Mouse (Mus musculus) ovary, postnatal 14 days (tissue): Measurements from ENCODE around the gene Ppil4.

Experiments
- DNase-seq: peaks from one replicate; pipeline ENCODE4 v3.0.0; 2022; ENCODE audit warnings: low spot score

Ppil4 gene

DNA sequence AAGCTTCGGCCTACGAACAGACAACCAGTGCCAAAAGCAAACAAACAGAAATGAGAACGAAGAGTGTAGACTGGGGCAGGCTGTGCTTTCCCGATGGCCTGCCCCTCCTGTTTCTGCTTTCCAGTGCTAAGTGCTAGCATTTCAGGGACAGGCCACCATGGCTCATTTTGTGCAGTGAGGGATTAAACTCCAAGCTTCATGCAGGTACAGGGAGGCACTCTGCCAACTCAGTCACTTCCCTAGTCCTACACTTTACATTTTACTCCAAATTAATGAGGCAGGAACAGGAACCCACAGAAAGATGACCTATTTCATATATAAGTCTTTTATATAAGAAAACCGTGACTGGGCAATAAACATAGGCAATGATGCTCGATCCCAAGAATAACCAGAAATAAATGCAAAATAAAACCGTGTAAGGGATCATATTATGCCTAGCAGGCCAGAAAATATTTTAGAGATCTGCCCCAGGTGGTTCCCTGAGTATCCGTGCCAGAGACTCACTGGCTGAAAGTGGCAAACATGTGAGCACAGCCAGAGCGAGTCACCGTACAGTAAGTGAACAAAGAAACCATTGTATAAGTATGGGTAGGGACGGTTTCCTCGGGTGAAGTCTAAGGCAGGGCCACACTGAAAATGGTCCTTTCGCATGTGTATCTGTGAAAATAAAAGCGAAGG lies 68.7 kb downstream of the Ppil4 start:
- no peak for DNase-seq

- DNase-seq: no peak
These were observed 69.4 kb downstream of the Ppil4 start for GRCm38 (mm10) chr10:7861937-7862657.

- no peak for DNase-seq
These were observed 70.7 kb downstream of the Ppil4 start for GRCm38 (mm10) chr10:7863411-7863810.

DNA sequence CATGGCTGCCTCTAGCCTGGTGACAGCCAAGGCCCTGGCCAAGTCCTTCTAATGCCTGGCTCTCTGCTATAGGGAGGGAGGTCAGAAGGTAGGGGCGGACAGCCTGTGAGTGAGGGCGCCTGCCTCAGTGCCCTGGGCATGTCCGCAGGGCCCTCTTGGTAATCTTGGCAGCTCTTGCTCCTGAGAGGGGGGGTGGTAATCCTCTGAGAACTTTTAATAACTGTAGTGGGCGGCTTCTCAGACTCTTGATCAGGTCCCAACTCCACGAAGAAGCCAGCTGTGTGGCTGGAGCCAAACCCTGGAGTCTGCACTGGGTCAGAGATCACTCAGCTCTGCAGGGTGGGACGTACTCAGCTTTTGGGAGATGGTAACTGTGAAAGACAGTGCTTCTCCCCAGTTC lies 71.5 kb downstream of the Ppil4 start:
- no peak for DNase-seq

DNA sequence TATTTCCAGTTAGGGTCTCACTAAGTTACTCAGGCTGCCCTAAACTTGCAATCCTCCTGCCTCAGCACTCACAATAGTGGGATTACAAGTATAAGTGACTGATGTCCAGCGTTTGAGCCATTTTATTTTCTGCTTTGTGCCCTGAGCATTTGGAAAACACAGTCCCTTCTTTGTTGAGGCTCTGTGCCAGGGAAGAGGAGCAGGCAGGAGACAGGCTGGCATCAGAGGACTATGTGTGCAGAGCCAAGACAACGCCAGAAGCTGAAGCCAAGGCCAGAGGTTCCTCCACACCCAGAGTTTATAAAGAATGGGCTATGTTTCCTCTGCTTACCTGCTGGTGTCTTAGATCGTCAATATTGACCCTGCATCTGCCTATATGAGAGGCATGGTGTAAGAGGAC lies 72.1 kb downstream of the Ppil4 start:
- no peak for DNase-seq

DNA sequence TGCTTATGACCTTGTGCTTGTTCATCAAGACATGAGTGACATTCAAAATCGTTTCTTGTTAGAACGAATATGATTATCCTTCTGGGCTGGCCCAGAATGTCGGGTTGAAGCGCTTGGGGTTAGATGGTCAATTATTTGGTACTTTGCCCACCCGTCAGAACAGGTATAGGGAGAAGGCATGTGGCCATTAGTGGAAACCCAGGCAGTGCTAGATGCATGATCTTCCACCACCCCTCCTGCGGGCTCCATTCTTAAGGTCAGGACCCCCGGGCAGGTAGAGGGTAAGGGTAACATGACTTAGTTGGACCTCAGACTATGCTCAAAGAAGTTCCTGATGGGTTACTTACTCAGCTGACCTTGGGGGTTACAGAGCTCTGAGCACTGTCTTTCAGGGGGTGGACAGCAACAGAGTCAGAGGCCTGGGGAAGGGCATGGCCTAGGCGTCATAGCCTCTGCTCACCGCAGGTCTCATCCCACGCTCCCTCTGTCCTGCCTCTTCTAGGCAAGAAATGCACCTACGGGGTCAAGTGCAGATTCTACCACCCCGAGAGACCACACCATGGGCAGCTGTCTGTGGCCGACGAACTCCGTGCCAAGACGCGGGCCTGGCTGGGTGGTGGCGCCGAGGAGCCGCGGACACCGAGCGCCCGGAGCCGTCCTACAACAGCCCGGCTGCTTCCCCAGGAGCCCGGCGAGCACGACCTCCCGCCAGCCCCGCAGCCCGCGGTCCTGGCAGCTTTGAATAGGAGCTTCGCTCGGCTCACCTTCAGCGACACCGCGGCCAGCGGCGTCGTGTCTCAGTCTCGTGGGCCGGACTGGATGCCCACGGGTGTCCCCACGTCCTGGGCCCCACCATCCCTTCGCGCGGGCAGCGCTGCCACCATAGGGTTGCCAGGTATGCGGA lies 74.3 kb downstream of the Ppil4 start:
- peak; percentile 23 for DNase-seq

- no peak for DNase-seq
These were observed 75.0 kb downstream of the Ppil4 start for GRCm38 (mm10) chr10:7867666-7868030.

GRCm38 (mm10) chr10:7869746-7870145 lies 77.1 kb downstream of the Ppil4 start:
- DNase-seq: no peak

GRCm38 (mm10) chr10:7870571-7871315 lies 78.1 kb downstream of the Ppil4 start:
- no peak for DNase-seq

DNA sequence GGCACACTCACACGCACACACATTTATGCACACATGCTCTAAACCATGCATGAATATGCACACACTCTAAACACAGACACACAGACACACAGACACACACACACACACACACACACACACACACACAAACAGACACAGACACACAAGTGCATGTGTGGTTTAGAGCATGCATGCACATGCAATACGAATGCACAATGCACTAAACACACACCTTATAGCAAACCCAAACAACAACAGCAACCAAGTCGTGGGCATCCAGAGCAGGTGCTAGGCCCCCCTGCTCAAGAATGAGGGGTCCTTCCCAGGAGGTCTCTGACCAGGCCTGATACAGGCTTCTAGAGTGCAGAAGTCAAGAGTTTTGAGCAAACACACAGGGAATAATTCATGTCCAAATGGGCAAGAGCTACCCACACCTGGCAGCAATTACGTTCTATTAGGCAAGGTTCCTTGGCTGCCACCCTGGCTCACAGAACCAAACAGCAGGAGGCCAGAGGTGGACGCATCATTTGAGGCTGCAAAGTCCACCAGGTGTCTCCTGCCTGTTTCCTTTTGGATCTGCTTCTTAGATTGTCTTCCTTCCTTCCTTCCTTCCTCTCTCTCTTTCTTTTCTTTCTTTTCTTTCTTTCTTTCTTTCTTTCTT lies 78.8 kb downstream of the Ppil4 start:
- no peak for DNase-seq
